Mouse (Mus musculus) lung, adult 2 months (tissue): ENCODE data around the gene Zscan2. TPM values are rescaled to one million over a fixed set of nuclear protein-coding genes. Genes with fewer than 3 reads are reported as not detected.
A peak's percentile ranks its signal among the peaks of the same experiment; 100 is the strongest.

Source experiments
- DNase-seq: peaks from one replicate; pipeline ENCODE4 v3.0.0; 2022
- H3K4me1 ChIP-seq: fragments of 200-500 bp; 2 replicates; pipeline ENCODE4 v1.6.1; 2011; ENCODE audit warnings: low read length; ENCODE audit not compliant: control insufficient read depth, insufficient read depth
- H3K4me3 ChIP-seq: fragments of 200-500 bp; replicated peaks from 2 replicates; pipeline ENCODE3; 2011; ENCODE audit warnings: low read depth, mild to moderate bottlenecking, control low read depth, low read length; ENCODE audit errors: extremely low read depth
- CTCF ChIP-seq: fragments of 200-500 bp; IDR thresholded peaks from 2 replicates; pipeline ENCODE4 v1.5.1; 2011; ENCODE audit warnings: mild to moderate bottlenecking, low read length, control low read depth; ENCODE audit not compliant: insufficient read depth
- POLR2A ChIP-seq: fragments of 200-500 bp; IDR thresholded peaks from 2 replicates; pipeline ENCODE4 v1.6.1; 2011; ENCODE audit warnings: low read depth, mild to moderate bottlenecking, control low read depth, low read length, borderline replicate concordance; ENCODE audit errors: extremely low read depth
- WGBS: fragments of 180-500 bp; shearing (Covaris S2); methylation state at CpG from one replicate; pipeline ENCODE4 v1.1.7; 2018; 5-methylcytosine and 5-hydroxymethylcytosine counted together
- polyA plus RNA-seq: library from polyadenylated mRNA; depleted of rRNA; stranded (reverse); fragments of >200 nt; gene quantifications from 2 replicates; pipeline ENCODE4 v1.2.3, GENCODE M21; 2012

Gene Zscan2
- polyA plus RNA-seq, 1 experiment = 6.2 TPM

- WGBS = 46% methylated on average over 7 of the region's 7 CpGs
- no peak for TF ChIP-seq CTCF
- no peak for TF ChIP-seq POLR2A
- peaks cover 25% of the 10 kb centered on the region for H3K4me1 ChIP-seq
- no peak for DNase-seq
- no peak overlapping the region for H3K4me3 ChIP-seq
These were observed 5.9 kb downstream of the Zscan2 start for GRCm38 (mm10) chr7:80866514-80867147.

- Histone ChIP-seq H3K4me3 (no peak overlapping the region), H3K4me1 (peaks cover 19% of the 10 kb centered on the region)
- TF ChIP-seq POLR2A (no peak), CTCF (no peak)
- DNase-seq = no peak
- WGBS = 68% methylated on average over 2 of the region's 2 CpGs
These were observed 8.0 kb downstream of the Zscan2 start for GRCm38 (mm10) chr7:80868686-80869085.

- TF ChIP-seq CTCF (no peak), POLR2A (no peak)
- Histone ChIP-seq H3K4me1 (no peaks in the 10 kb centered on the region), H3K4me3 (no peak overlapping the region)
- no peak for DNase-seq
- WGBS = 61% methylated on average over 5 of the region's 5 CpGs
These were observed 12.3 kb downstream of the Zscan2 start for GRCm38 (mm10) chr7:80873038-80873437.

GRCm38 (mm10) chr7:80873631-80874030 is 12.9 kb downstream of the Zscan2 start:
- TF ChIP-seq POLR2A = no peak
- TF ChIP-seq CTCF = no peak
- 90% methylated on average over 2 of the region's 2 CpGs for WGBS
- H3K4me1 ChIP-seq = no peaks in the 10 kb centered on the region
- H3K4me3 ChIP-seq = no peak overlapping the region
- DNase-seq = no peak

- TF ChIP-seq CTCF (no peak), POLR2A (no peak)
- Histone ChIP-seq H3K4me3 (no peak overlapping the region), H3K4me1 (no peaks in the 10 kb centered on the region)
- no peak for DNase-seq
- 71% methylated on average over 37 of the region's 37 CpGs for WGBS
These were observed 15.0 kb downstream of the Zscan2 start for GRCm38 (mm10) chr7:80875727-80876126.

GRCm38 (mm10) chr7:80882830-80883505 is 22.2 kb downstream of the Zscan2 start:
- WGBS = 16% methylated on average over 14 of the region's 14 CpGs
- Histone ChIP-seq H3K4me1 (no peaks in the 10 kb centered on the region; the same call in 1 of the 2 replicates), H3K4me3 (peak overlapping the region; percentile 56)
- TF ChIP-seq POLR2A (no peak), CTCF (peak; percentile 26)
- DNase-seq = peak; percentile 50

- Histone ChIP-seq H3K4me3 (no peak overlapping the region), H3K4me1 (no peaks in the 10 kb centered on the region; the same call in 1 of the 2 replicates)
- 13% methylated on average over 1 of the region's 1 CpGs for WGBS
- 0 out of 2 replicates have a peak, but pooled peaks have one; percentile 18 for TF ChIP-seq CTCF
- TF ChIP-seq POLR2A = no peak
- DNase-seq = no peak
These were observed 24.9 kb downstream of the Zscan2 start for GRCm38 (mm10) chr7:80885666-80886065.

- Histone ChIP-seq H3K4me3 (no peak overlapping the region), H3K4me1 (no peaks in the 10 kb centered on the region)
- DNase-seq = no peak
- TF ChIP-seq CTCF (no peak), POLR2A (no peak)
- 78% methylated on average over 7 of the region's 7 CpGs for WGBS
These were observed 27.9 kb downstream of the Zscan2 start for GRCm38 (mm10) chr7:80888595-80888994.

GRCm38 (mm10) chr7:80889021-80889511 is 28.3 kb downstream of the Zscan2 start:
- 53% methylated on average over 9 of the region's 9 CpGs for WGBS

GRCm38 (mm10) chr7:80889841-80890241 is 29.1 kb downstream of the Zscan2 start:
- H3K4me1 ChIP-seq = no peaks in the 10 kb centered on the region
- no peak for TF ChIP-seq CTCF
- TF ChIP-seq POLR2A = no peak
- DNase-seq = no peak
- H3K4me3 ChIP-seq = no peak overlapping the region
- WGBS = 62% methylated on average over 13 of the region's 13 CpGs

More at GRCm38 (mm10) chr7:80889021-80889511, 28.3 kb downstream of the Zscan2 start:
- no peak for DNase-seq
- Histone ChIP-seq H3K4me1 (no peaks in the 10 kb centered on the region), H3K4me3 (no peak overlapping the region)
- no peak for TF ChIP-seq CTCF
- no peak for TF ChIP-seq POLR2A
